Mouse (Mus musculus) lung, adult 2 months (tissue): ENCODE data around the gene Zdhhc20.

Experiments
- CTCF ChIP-seq: fragments of 200-500 bp; IDR thresholded peaks from 2 replicates; pipeline ENCODE4 v1.5.1; 2011; ENCODE audit warnings: mild to moderate bottlenecking, low read length, control low read depth; ENCODE audit not compliant: insufficient read depth
- POLR2A ChIP-seq: fragments of 200-500 bp; IDR thresholded peaks from 2 replicates; pipeline ENCODE4 v1.6.1; 2011; ENCODE audit warnings: low read depth, mild to moderate bottlenecking, control low read depth, low read length, borderline replicate concordance; ENCODE audit errors: extremely low read depth

- TF ChIP-seq CTCF (no peak), POLR2A (no peak)
These were observed 78.2 kb downstream of the Zdhhc20 start for GRCm38 (mm10) chr14:57811844-57812243.
